Mouse (Mus musculus) liver, embryonic 14.5 days (tissue): ENCODE data around the gene Esrrg. TPM values are rescaled to one million over a fixed set of nuclear protein-coding genes. Genes with fewer than 3 reads are reported as not detected.

Experiments used
- ATAC-seq: fragments of 200-750 bp; cut with Nextera tagmentation; 2 replicates; pipeline ENCODE4 v1.8.0; 2017; ENCODE audit warnings: moderate number of reproducible peaks, mild to moderate bottlenecking, moderate library complexity; ENCODE audit not compliant: insufficient read depth
- DNase-seq, 3 experiments: peaks; one replicate each; pipeline ENCODE4 v3.0.0-alpha.2; 2012 to 2013; ENCODE audit warnings: low read depth in 3 of 3, low spot score in 3 of 3
- H3K27ac ChIP-seq: fragments of 300-500 bp; sonication (generic); 2 replicates; pipeline ENCODE4 v1.5.1; 2014; ENCODE audit warnings: moderate library complexity, mild to moderate bottlenecking, control low read depth, inconsistent platforms
- H3K27me3 ChIP-seq: fragments of 300-500 bp; sonication (generic); 2 replicates; pipeline ENCODE4 v1.6.1; 2014; ENCODE audit warnings: mild to moderate bottlenecking, low read length, moderate library complexity; ENCODE audit not compliant: control insufficient read depth, insufficient read depth
- H3K36me3 ChIP-seq: fragments of 300-500 bp; sonication (generic); replicated peaks from 2 replicates; pipeline ENCODE4 v1.6.1; 2014; ENCODE audit warnings: low read depth; ENCODE audit not compliant: control insufficient read depth, insufficient read depth
- H3K4me1 ChIP-seq, 2 experiments: fragments of 200-500 bp in 1 of 2; fragments of 300-500 bp in 1 of 2; sonication (generic) in 1 of 2; replicated peaks; 2 replicates each; pipeline ENCODE4 v1.6.1; 2012 to 2014; ENCODE audit warnings: antibody characterized with exemption in 1 of 2, inconsistent platforms in 1 of 2, low read length in 1 of 2; ENCODE audit not compliant: control insufficient read depth in 2 of 2, insufficient read depth in 2 of 2
- H3K4me2 ChIP-seq: fragments of 300-500 bp; sonication (generic); 2 replicates; pipeline ENCODE4 v1.6.1; 2014; ENCODE audit warnings: low read depth, mild to moderate bottlenecking, control low read depth, moderate library complexity
- H3K4me3 ChIP-seq, 2 experiments: fragments of 200-500 bp in 1 of 2; fragments of 300-500 bp in 1 of 2; sonication (generic) in 1 of 2; 2 replicates each; pipeline ENCODE4 v1.5.1; 2012 to 2014; ENCODE audit warnings: low read depth in 2 of 2, low read length in 2 of 2, mild to moderate bottlenecking in 2 of 2, control low read depth in 1 of 2, inconsistent platforms in 1 of 2, moderate library complexity in 1 of 2; ENCODE audit not compliant: insufficient read depth in 1 of 2
- H3K9ac ChIP-seq: fragments of 300-500 bp; sonication (generic); replicated peaks from 2 replicates; pipeline ENCODE4 v1.6.1; 2014; ENCODE audit warnings: mild to moderate bottlenecking, control low read depth, moderate library complexity
- H3K9me3 ChIP-seq: fragments of 300-500 bp; sonication (generic); 2 replicates; pipeline ENCODE4 v1.6.1; 2016; ENCODE audit warnings: low read length, mixed read lengths; ENCODE audit not compliant: control insufficient read depth
- CTCF ChIP-seq: IDR thresholded peaks from 2 replicates; pipeline ENCODE4 v1.5.1; 2016; ENCODE audit warnings: antibody characterized with exemption, low read depth, control low read depth
- EP300 ChIP-seq: IDR thresholded peaks from 2 replicates; pipeline ENCODE4 v1.6.1; 2016; ENCODE audit warnings: antibody characterized with exemption, low read depth
- WGBS: fragments of 180-500 bp; shearing (Covaris S2); extraction: QIAGEN DNeasy Blood & Tissue Kit; methylation state at CpG from one replicate; pipeline ENCODE4 v1.1.7; 2014; ENCODE audit not compliant: insufficient replicate concordance; 5-methylcytosine and 5-hydroxymethylcytosine counted together
- polyA plus RNA-seq, 2 experiments: library from polyadenylated mRNA; depleted of rRNA in 1 of 2; stranded (reverse) in 1 of 2; unstranded in 1 of 2; fragments of >200 nt; fragmentation: Nextera tagmentation in 1 of 2; extraction: Ambion mirVana in 1 of 2; gene quantifications; 2 replicates each; pipeline versions ENCODE4 v1.2.1 to v1.2.3; 2012 to 2014

Gene Esrrg
- polyA plus RNA-seq, 2 experiments = 0.03 TPM

GRCm38 (mm10) chr1:187899541-187899940 is 290.9 kb downstream of the Esrrg start:
- no peak for DNase-seq
- H3K36me3 ChIP-seq = no peaks in the 10 kb centered on the region
- no peaks in the 10 kb centered on the region for H3K9me3 ChIP-seq
- no peak for TF ChIP-seq EP300
- no peak for TF ChIP-seq CTCF
- no peak overlapping the region for H3K4me2 ChIP-seq
- no peak overlapping the region for H3K4me3 ChIP-seq
- H3K4me1 ChIP-seq = peaks cover 0 to 4% of the 10 kb centered on the region in 2 experiments; a peak in 2 of 4 replicates
- 44% methylated on average over 4 of the region's 4 CpGs for WGBS
- H3K9ac ChIP-seq = no peak overlapping the region
- no peak for ATAC-seq
- H3K27me3 ChIP-seq = no peaks in the 10 kb centered on the region
- no peak overlapping the region for H3K27ac ChIP-seq

- Histone ChIP-seq H3K27ac (no peak overlapping the region), H3K4me3 (no peak overlapping the region), H3K4me1 (peaks cover 0 to 4% of the 10 kb centered on the region in 2 experiments; a peak in 2 of 4 replicates), H3K36me3 (no peaks in the 10 kb centered on the region), H3K9ac (no peak overlapping the region), H3K9me3 (no peaks in the 10 kb centered on the region), H3K27me3 (no peaks in the 10 kb centered on the region), H3K4me2 (no peak overlapping the region)
- no peak for DNase-seq
- no peak for ATAC-seq
- 42% methylated on average over 6 of the region's 6 CpGs for WGBS
- TF ChIP-seq CTCF (no peak), EP300 (no peak)
Observed at GRCm38 (mm10) chr1:187900756-187901155, 292.2 kb downstream of the Esrrg start.

GRCm38 (mm10) chr1:187902176-187902575 is 293.6 kb downstream of the Esrrg start:
- no peak for DNase-seq
- no peaks in the 10 kb centered on the region for H3K36me3 ChIP-seq
- no peaks in the 10 kb centered on the region for H3K9me3 ChIP-seq
- 49% methylated on average over 3 of the region's 3 CpGs for WGBS
- no peak for ATAC-seq
- TF ChIP-seq EP300 = no peak
- TF ChIP-seq CTCF = no peak
- H3K4me2 ChIP-seq = no peak overlapping the region
- 0 out of 4 replicates have a peak, but pooled peaks cover 0 to 3% of the 10 kb centered on the region in 2 experiments for H3K4me1 ChIP-seq
- no peaks in the 10 kb centered on the region for H3K27me3 ChIP-seq
- no peak overlapping the region for H3K4me3 ChIP-seq
- H3K27ac ChIP-seq = no peak overlapping the region
- no peak overlapping the region for H3K9ac ChIP-seq

- H3K27me3 ChIP-seq = no peaks in the 10 kb centered on the region
- no peak for TF ChIP-seq EP300
- no peak for TF ChIP-seq CTCF
- H3K4me2 ChIP-seq = no peak overlapping the region
- H3K9me3 ChIP-seq = no peaks in the 10 kb centered on the region
- no peaks in the 10 kb centered on the region for H3K36me3 ChIP-seq
- no peak overlapping the region for H3K4me3 ChIP-seq
- ATAC-seq (no peak), DNase-seq (no peak)
- H3K27ac ChIP-seq = no peak overlapping the region
- WGBS = 37% methylated on average over 4 of the region's 4 CpGs
- H3K4me1 ChIP-seq = 0 out of 4 replicates have a peak, but pooled peaks cover 0 to 3% of the 10 kb centered on the region in 2 experiments
- H3K9ac ChIP-seq = no peak overlapping the region
Observed at GRCm38 (mm10) chr1:187904731-187905130, 296.1 kb downstream of the Esrrg start.

- DNase-seq = no peak
- ATAC-seq = no peak
- TF ChIP-seq EP300 (no peak), CTCF (no peak)
- H3K27ac ChIP-seq = no peak overlapping the region
- no peaks in the 10 kb centered on the region for H3K4me1 ChIP-seq
- 56% methylated on average over 7 of the region's 7 CpGs for WGBS
- H3K9ac ChIP-seq = no peak overlapping the region
- H3K4me2 ChIP-seq = no peak overlapping the region
- no peaks in the 10 kb centered on the region for H3K27me3 ChIP-seq
- H3K36me3 ChIP-seq = no peaks in the 10 kb centered on the region
- H3K9me3 ChIP-seq = no peaks in the 10 kb centered on the region
- no peak overlapping the region for H3K4me3 ChIP-seq
Observed at GRCm38 (mm10) chr1:187907407-187907806, 298.8 kb downstream of the Esrrg start.
